Mouse (Mus musculus): ENCODE results near the gene Dkk2.

GRCm38 (mm10) chr3:132050884-132051457, 34.1 kb upstream of the Dkk2 start:
- TF ChIP-seq CTCF (IDR thresholded peaks at IDR 0.05; ENCODE audit: low read depth, low read length): no peak
- no peak for TF ChIP-seq POLR2A (IDR thresholded peaks at IDR 0.05; ENCODE audit: extremely low read depth, insufficient read depth, low read length)
